21 mouse cellular contexts compared by ENCODE assay signal in the genomic region with DNA sequence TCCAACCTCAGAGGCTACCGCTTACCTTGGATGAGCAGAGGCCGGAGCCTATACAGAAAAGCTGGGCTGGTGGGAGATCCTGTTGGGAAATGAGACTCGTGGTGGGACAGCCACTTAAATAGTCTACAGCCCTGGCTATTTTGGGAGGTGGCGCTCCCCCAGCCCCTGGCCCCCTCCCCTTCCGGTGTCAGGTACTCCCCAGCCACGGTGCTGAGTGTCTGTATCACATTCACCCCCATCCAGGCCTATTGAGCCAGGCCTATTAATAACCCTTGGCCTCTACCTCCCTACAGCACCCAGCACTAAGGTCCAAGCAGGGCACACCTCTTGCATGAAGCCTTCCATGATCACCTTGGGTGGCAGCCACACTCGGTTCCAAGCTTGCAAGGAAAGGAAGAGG. TPM values are rescaled to one million over a fixed set of nuclear protein-coding genes. Genes with fewer than 3 reads are reported as not detected.
DNase-seq lines count a peak whose midpoint lies in the region; ATAC-seq lines count a peak whose summit lies in the region.
"Had no signal": no experiment of that assay in that cellular context is flagged by ENCODE, and none has a peak within 500 bp of the region (broad histone marks: within the 10 kb centered on the region; RNA-seq: fewer than 3 reads in every experiment).

A gene (minus strand): TSS at position 89 of the 400 bp plus-strand sequence.

- no peaks in the 10 kb centered on the region for H3K36me3 ChIP-seq in hindbrain, embryonic 13.5 days
- no peaks in the 10 kb centered on the region for H3K36me3 ChIP-seq in hindbrain, embryonic 16.5 days (ENCODE audit: control insufficient read depth, insufficient read depth, low read length)
- H3K36me3 ChIP-seq in midbrain, embryonic 15.5 days (replicated peaks), result no peaks in the 10 kb centered on the region
- H3K36me3 ChIP-seq: embryonic facial prominence, embryonic 15.5 days; forebrain, embryonic 12.5 days; kidney, embryonic 15.5 days; liver, embryonic 13.5 days; stomach, embryonic 15.5 days had no signal

- no peaks in the 10 kb centered on the region for H3K9me3 ChIP-seq in hindbrain, embryonic 13.5 days
- no peaks in the 10 kb centered on the region for H3K9me3 ChIP-seq in hindbrain, embryonic 16.5 days (ENCODE audit: control insufficient read depth, low read length)
- H3K9me3 ChIP-seq in midbrain, embryonic 15.5 days, result no peaks in the 10 kb centered on the region; the same call in 1 of the 2 replicates
- H3K9me3 ChIP-seq: embryonic facial prominence, embryonic 15.5 days; forebrain, embryonic 12.5 days; liver, embryonic 13.5 days; stomach, embryonic 15.5 days had no signal

- WGBS in hindbrain, embryonic 13.5 days, result 94% methylated on average over 7 of the region's 7 CpGs
- 92% methylated on average over 7 of the region's 7 CpGs for WGBS in hindbrain, embryonic 16.5 days
- 90% methylated on average over 7 of the region's 7 CpGs for WGBS in midbrain, embryonic 15.5 days

- no peak within 1 kb of the TSS for H3K9ac ChIP-seq in hindbrain, embryonic 13.5 days
- no peak within 1 kb of the TSS for H3K9ac ChIP-seq in hindbrain, embryonic 16.5 days (ENCODE audit: low read depth, low read length)
- H3K9ac ChIP-seq in midbrain, embryonic 15.5 days, result no peak within 1 kb of the TSS
- H3K9ac ChIP-seq: embryonic facial prominence, embryonic 15.5 days; forebrain, embryonic 12.5 days; kidney, embryonic 15.5 days; liver, embryonic 13.5 days; stomach, embryonic 15.5 days had no signal

- H3K27ac ChIP-seq in hindbrain, embryonic 13.5 days, result no peak within 1 kb of the TSS
- H3K27ac ChIP-seq in hindbrain, embryonic 16.5 days (ENCODE audit: low read depth, low read length), result no peak within 1 kb of the TSS
- no peak within 1 kb of the TSS for H3K27ac ChIP-seq in midbrain, embryonic 15.5 days
- H3K27ac ChIP-seq: embryonic facial prominence, embryonic 15.5 days; forebrain, embryonic 12.5 days; kidney, embryonic 15.5 days; liver, embryonic 13.5 days; stomach, embryonic 15.5 days had no signal

- H3K4me2 ChIP-seq in hindbrain, embryonic 13.5 days, result no peak within 1 kb of the TSS
- no peak within 1 kb of the TSS for H3K4me2 ChIP-seq in hindbrain, embryonic 16.5 days (ENCODE audit: low read length)
- no peak within 1 kb of the TSS for H3K4me2 ChIP-seq in midbrain, embryonic 15.5 days
- H3K4me2 ChIP-seq: embryonic facial prominence, embryonic 15.5 days; forebrain, embryonic 12.5 days; heart, embryonic 11.5 days; kidney, embryonic 15.5 days; liver, embryonic 13.5 days; stomach, embryonic 15.5 days had no signal

- H3K4me1 ChIP-seq in hindbrain, embryonic 13.5 days (replicated peaks), result peaks cover 22% of the 10 kb centered on the region
- H3K4me1 ChIP-seq in hindbrain, embryonic 16.5 days (ENCODE audit: control insufficient read depth, insufficient read depth, low read depth, low read length), result peaks cover 10% of the 10 kb centered on the region
- peaks cover 10% of the 10 kb centered on the region for H3K4me1 ChIP-seq in midbrain, embryonic 15.5 days
- H3K4me1 ChIP-seq: stomach, embryonic 15.5 days had no signal

- no peak within 1 kb of the TSS for H3K4me3 ChIP-seq in hindbrain, embryonic 13.5 days
- H3K4me3 ChIP-seq in hindbrain, embryonic 16.5 days (ENCODE audit: low read length), result no peak within 1 kb of the TSS
- no peak within 1 kb of the TSS for H3K4me3 ChIP-seq in midbrain, embryonic 15.5 days
- H3K4me3 ChIP-seq: embryonic facial prominence, embryonic 15.5 days; forebrain, embryonic 12.5 days; kidney, embryonic 15.5 days; liver, embryonic 13.5 days; stomach, embryonic 15.5 days had no signal

- ATAC-seq in hindbrain, embryonic 13.5 days (ENCODE audit: low FRiP score), result no peak
- no peak for ATAC-seq in hindbrain, embryonic 16.5 days
- no peak for ATAC-seq in midbrain, embryonic 15.5 days (replicated peaks)
- ATAC-seq: lung, postnatal 0 days had no signal

- DNase-seq in left cerebral cortex, postnatal 14 days (ENCODE audit: low spot score in 2 of 2), result no peak
- no peak for DNase-seq in left cerebral cortex, postnatal 4 days
- no peak for DNase-seq in gastrocnemius, postnatal 36 days
- DNase-seq in lung, postnatal 36 days, result no peak
- DNase-seq: B cell, adult 2 months; cerebellum, adult 11-12 months; liver, embryonic 13.5 days; retina, postnatal 1 day; spleen, adult 18-20 months; thymus, postnatal 14 days had no signal

- peaks cover 58% of the 10 kb centered on the region for H3K27me3 ChIP-seq in hindbrain, embryonic 13.5 days
- peaks cover 7% of the 10 kb centered on the region for H3K27me3 ChIP-seq in hindbrain, embryonic 16.5 days (replicated peaks; ENCODE audit: control insufficient read depth, insufficient read depth, low read length)
- H3K27me3 ChIP-seq in midbrain, embryonic 15.5 days (replicated peaks), result peaks cover 36% of the 10 kb centered on the region

- intact Hi-C loops in left cerebral cortex, postnatal 14 days (cut with DNase I), result no loop called here
- intact Hi-C loops in left cerebral cortex, postnatal 4 days (cut with DNase I), result no loop called here
- intact Hi-C loops in gastrocnemius, postnatal 36 days (cut with DNase I), result no loop called here

RNA-seq across cellular contexts. Expression of the gene that starts here (rescaled TPM):
- 6.7 and 13.6 TPM in 2 replicates for polyA plus RNA-seq in hindbrain, embryonic 13.5 days (2015; fragmentation: Nextera tagmentation; extraction: Ambion mirVana)
- polyA plus RNA-seq in hindbrain, embryonic 16.5 days (2015; fragmentation: Nextera tagmentation; extraction: Ambion mirVana), result 5.8 and 7.0 TPM in 2 replicates
- 10 to 100 TPM; 39.1 to 46.5 TPM for total RNA-seq in left cerebral cortex, postnatal 14 days (2021)
- under 1 TPM; 0.40 to 0.89 TPM for total RNA-seq in left cerebral cortex, postnatal 4 days (2021)
- total RNA-seq in gastrocnemius, postnatal 36 days (2021), result over 10,000 TPM; 16,417 to 20,637 TPM
- 1.7 and 3.0 TPM in 2 replicates for polyA plus RNA-seq in midbrain, embryonic 15.5 days (2015; fragmentation: Nextera tagmentation; extraction: Ambion mirVana)
- total RNA-seq: common myeloid progenitor, adult 5-6 weeks; neutrophil, adult 5-6 weeks had no signal
- polyA plus RNA-seq: embryonic facial prominence, embryonic 15.5 days; forebrain, embryonic 12.5 days; kidney, embryonic 15.5 days; liver, embryonic 13.5 days; lung, postnatal 0 days had no signal

Comparison
In these comparisons a context has a peak if more than half of its experiments do, and no peak if none do; other contexts are left out.
1. RNA of the gene that starts here (total RNA-seq): 16,417 to 20,637 TPM in gastrocnemius, postnatal 36 days; 39.1 to 46.5 TPM in left cerebral cortex, postnatal 14 days and 0.40 to 0.89 TPM in left cerebral cortex, postnatal 4 days; every median in the first group is over 100 times any median in the second.